Mouse (Mus musculus) hematopoietic stem cell, adult 5-6 weeks (primary cell): ENCODE measurements at regions not wholly inside any gene's neighbourhood (a gene's known extent, or its start where the extent isn't known, plus 50 kb on each side); places are given as distances from the start of the nearest gene placed in this dataset.

ENCODE experiments used
- ATAC-seq, 2 experiments: fragments of 125-278 bp in 1 of 2; replicated peaks in 1 of 2; 2 replicates each; pipeline ENCODE4 v1.8.0; 2016 to 2017; ENCODE audit warnings: inconsistent platforms in 2 of 2, mild to moderate bottlenecking in 2 of 2, moderate number of reproducible peaks in 2 of 2, low read depth in 1 of 2, moderate TSS enrichment in 1 of 2; ENCODE audit not compliant: low FRiP score in 2 of 2, poor library complexity in 2 of 2, severe bottlenecking in 2 of 2, insufficient read depth in 1 of 2, low TSS enrichment in 1 of 2

GRCm38 (mm10) chr15:25510060-25510492, 96.5 kb upstream of the Basp1 start:
- ATAC-seq = no peak

- no peak for ATAC-seq
Observed at GRCm38 (mm10) chr15:25518025-25518928, 104.0 kb upstream of the Myo10 start.

GRCm38 (mm10) chr15:25524189-25524588, 98.1 kb upstream of the Myo10 start:
- ATAC-seq = peak; percentile 18 to 32; a peak in 1 of 4 replicates

GRCm38 (mm10) chr15:25525337-25525736, 97.0 kb upstream of the Myo10 start:
- peak; percentile 72 to 78 for ATAC-seq

GRCm38 (mm10) chr15:25536451-25537334, 85.6 kb upstream of the Myo10 start:
- ATAC-seq = peak; percentile 86 to 87

GRCm38 (mm10) chr15:25539344-25540176, 82.8 kb upstream of the Myo10 start:
- no peak for ATAC-seq

- no peak for ATAC-seq
Observed at GRCm38 (mm10) chr15:25542382-25542781, 79.9 kb upstream of the Myo10 start.

- ATAC-seq = 0 out of 4 replicates have a peak, but pooled peaks of 1 of the 2 experiments have one; percentile 17
Observed at GRCm38 (mm10) chr15:25546185-25546584, 76.1 kb upstream of the Myo10 start.

- peak; percentile 69 to 82 for ATAC-seq
Observed at GRCm38 (mm10) chr15:25550269-25551054, 71.9 kb upstream of the Myo10 start.

- ATAC-seq = no peak
Observed at GRCm38 (mm10) chr15:25554945-25555344, 67.4 kb upstream of the Myo10 start.

GRCm38 (mm10) chr15:25555852-25556251, 66.5 kb upstream of the Myo10 start:
- no peak for ATAC-seq

- ATAC-seq = no peak
Observed at GRCm38 (mm10) chr15:25557566-25557965, 64.8 kb upstream of the Myo10 start.

GRCm38 (mm10) chr15:25558240-25558639, 64.1 kb upstream of the Myo10 start:
- no peak for ATAC-seq

GRCm38 (mm10) chr15:25563641-25564040, 58.7 kb upstream of the Myo10 start:
- ATAC-seq = no peak

- no peak for ATAC-seq
Observed at GRCm38 (mm10) chr15:25572495-25572894, 49.8 kb upstream of the Myo10 start.
